Mouse (Mus musculus): ENCODE data around the gene Olfr125. TPM values are rescaled to one million over a fixed set of nuclear protein-coding genes. Genes with fewer than 3 reads are reported as not detected.

The Olfr125 gene
- not detected in 2 replicates for polyA plus RNA-seq (2011; ENCODE audit: insufficient read depth, insufficient read length, low read depth, missing spikeins)

GRCm38 (mm10) chr17:37832649-37833048 lies at the start of gene Olfr125:
Gene Olfr125 (plus strand): TSS chr17:37832949.
- TF ChIP-seq CTCF (IDR thresholded peaks at IDR 0.05; ENCODE audit: low read depth, low read length) (no peak), POLR2A (IDR thresholded peaks at IDR 0.05; ENCODE audit: insufficient read depth, low read length) (no peak), EP300 (IDR thresholded peaks at IDR 0.05; ENCODE audit: insufficient read depth, low read depth, low read length) (no peak)
- Histone ChIP-seq H3K4me1 (ENCODE audit: control insufficient read depth, insufficient read depth, low read length) (no peaks in the 10 kb centered on the region), H3K9ac (ENCODE audit: low read depth, poor library complexity, severe bottlenecking) (no peak within 1 kb of the TSS), H3K27me3 (ENCODE audit: control insufficient read depth, insufficient read depth, low read length, poor library complexity, severe bottlenecking) (no peaks in the 10 kb centered on the region; the same call in 1 of the 2 replicates), H3K4me3 (ENCODE audit: low read depth, low read length) (no peak within 1 kb of the TSS), H3K9me3 (replicated peaks; ENCODE audit: control insufficient read depth, insufficient read depth, low read length, poor library complexity, severe bottlenecking) (no peaks in the 10 kb centered on the region), H3K36me3 (ENCODE audit: control insufficient read depth, insufficient read depth, low read length, poor library complexity, severe bottlenecking) (no peaks in the 10 kb centered on the region), H3K27ac (ENCODE audit: insufficient read depth, low read length) (no peak within 1 kb of the TSS)

- Histone ChIP-seq H3K27ac (ENCODE audit: insufficient read depth, low read length) (no peak within 1 kb of the TSS), H3K27me3 (ENCODE audit: control insufficient read depth, insufficient read depth, low read length, poor library complexity, severe bottlenecking) (no peaks in the 10 kb centered on the region), H3K4me3 (ENCODE audit: low read depth, low read length) (no peak within 1 kb of the TSS), H3K4me1 (ENCODE audit: control insufficient read depth, insufficient read depth, low read length) (no peaks in the 10 kb centered on the region), H3K36me3 (ENCODE audit: control insufficient read depth, insufficient read depth, low read length, poor library complexity, severe bottlenecking) (no peaks in the 10 kb centered on the region), H3K9ac (ENCODE audit: low read depth, poor library complexity, severe bottlenecking) (no peak within 1 kb of the TSS), H3K9me3 (replicated peaks; ENCODE audit: control insufficient read depth, insufficient read depth, low read length, poor library complexity, severe bottlenecking) (no peaks in the 10 kb centered on the region)
- TF ChIP-seq EP300 (IDR thresholded peaks at IDR 0.05; ENCODE audit: insufficient read depth, low read depth, low read length) (no peak), CTCF (IDR thresholded peaks at IDR 0.05; ENCODE audit: low read depth, low read length) (no peak), POLR2A (IDR thresholded peaks at IDR 0.05; ENCODE audit: insufficient read depth, low read length) (no peak)
Observed at GRCm38 (mm10) chr17:37793229-37793628, 39.5 kb upstream of the Olfr125 start, which contains the start of gene Olfr123. Gene Olfr123 (plus strand): TSS chr17:37793529.

DNA sequence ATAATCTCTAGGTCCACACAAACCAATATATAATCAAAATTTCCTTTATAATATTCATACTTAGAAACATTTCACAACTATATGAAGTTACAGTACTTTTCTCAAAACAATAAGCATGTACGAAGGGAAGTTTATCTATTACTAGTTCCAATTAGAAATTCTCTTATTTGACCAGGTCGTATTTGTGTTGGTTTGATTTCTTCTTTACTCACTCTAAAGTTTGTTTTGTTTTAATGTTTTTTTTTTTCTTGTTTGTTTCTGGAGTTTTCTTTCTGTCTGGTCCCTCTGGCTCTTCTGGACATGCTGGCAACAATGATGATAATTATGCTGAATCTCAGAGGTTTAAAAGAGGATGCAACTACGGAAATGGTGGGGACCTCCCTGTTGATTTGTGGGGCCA lies 33.2 kb upstream of the Olfr125 start, which contains the start of gene Olfr124:
Gene Olfr124, plus strand, starts transcription at position 301 of the 400 bp plus-strand sequence.
- H3K4me3 ChIP-seq (ENCODE audit: low read depth, low read length), result no peak within 1 kb of the TSS
- H3K9me3 ChIP-seq (replicated peaks; ENCODE audit: control insufficient read depth, insufficient read depth, low read length, poor library complexity, severe bottlenecking), result no peaks in the 10 kb centered on the region
- H3K4me1 ChIP-seq (ENCODE audit: control insufficient read depth, insufficient read depth, low read length), result no peaks in the 10 kb centered on the region
- TF ChIP-seq EP300 (IDR thresholded peaks at IDR 0.05; ENCODE audit: insufficient read depth, low read depth, low read length) (no peak), POLR2A (IDR thresholded peaks at IDR 0.05; ENCODE audit: insufficient read depth, low read length) (no peak), CTCF (IDR thresholded peaks at IDR 0.05; ENCODE audit: low read depth, low read length) (no peak)
- H3K27ac ChIP-seq (ENCODE audit: insufficient read depth, low read length), result no peak within 1 kb of the TSS
- H3K27me3 ChIP-seq (ENCODE audit: control insufficient read depth, insufficient read depth, low read length, poor library complexity, severe bottlenecking), result no peaks in the 10 kb centered on the region
- no peak within 1 kb of the TSS for H3K9ac ChIP-seq (ENCODE audit: low read depth, poor library complexity, severe bottlenecking)
- no peaks in the 10 kb centered on the region for H3K36me3 ChIP-seq (ENCODE audit: control insufficient read depth, insufficient read depth, low read length, poor library complexity, severe bottlenecking)

GRCm38 (mm10) chr17:37847183-37847582 lies 14.4 kb downstream of the Olfr125 start, which contains the start of gene Olfr126:
Gene Olfr126 (plus strand): TSS chr17:37847483.
- no peaks in the 10 kb centered on the region for H3K4me1 ChIP-seq (ENCODE audit: control insufficient read depth, insufficient read depth, low read length)
- H3K9ac ChIP-seq (ENCODE audit: low read depth, poor library complexity, severe bottlenecking), result no peak within 1 kb of the TSS
- TF ChIP-seq EP300 (IDR thresholded peaks at IDR 0.05; ENCODE audit: insufficient read depth, low read depth, low read length) (no peak), POLR2A (IDR thresholded peaks at IDR 0.05; ENCODE audit: insufficient read depth, low read length) (no peak), CTCF (IDR thresholded peaks at IDR 0.05; ENCODE audit: low read depth, low read length) (no peak)
- no peaks in the 10 kb centered on the region for H3K27me3 ChIP-seq (ENCODE audit: control insufficient read depth, insufficient read depth, low read length, poor library complexity, severe bottlenecking)
- no peak within 1 kb of the TSS for H3K27ac ChIP-seq (ENCODE audit: insufficient read depth, low read length)
- H3K36me3 ChIP-seq (ENCODE audit: control insufficient read depth, insufficient read depth, low read length, poor library complexity, severe bottlenecking), result no peaks in the 10 kb centered on the region
- no peak within 1 kb of the TSS for H3K4me3 ChIP-seq (ENCODE audit: low read depth, low read length)
- H3K9me3 ChIP-seq (replicated peaks; ENCODE audit: control insufficient read depth, insufficient read depth, low read length, poor library complexity, severe bottlenecking), result no peaks in the 10 kb centered on the region

DNA sequence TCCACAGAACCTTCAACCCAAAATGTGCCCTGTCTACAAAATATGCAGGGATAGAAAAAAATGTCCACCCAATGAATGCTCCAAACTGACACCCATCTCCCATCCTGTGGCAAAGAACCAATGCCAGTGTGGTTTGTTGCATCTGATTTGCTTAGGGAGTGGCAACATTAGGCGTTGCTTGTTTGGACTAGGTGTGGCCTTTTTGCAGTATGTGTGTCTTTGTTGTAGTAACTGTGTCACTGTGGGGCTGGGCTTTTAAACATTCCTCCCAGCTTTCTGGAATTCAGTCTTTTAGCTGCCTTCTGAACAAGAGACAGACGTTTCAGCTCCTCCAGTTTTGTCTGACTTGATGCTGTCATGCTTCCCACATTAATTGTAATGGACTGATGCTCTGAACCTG lies 31.2 kb downstream of the Olfr125 start:
- no peak overlapping the region for H3K27ac ChIP-seq (ENCODE audit: insufficient read depth, low read length)
- H3K4me3 ChIP-seq (ENCODE audit: low read depth, low read length), result no peak overlapping the region
- TF ChIP-seq POLR2A (IDR thresholded peaks at IDR 0.05; ENCODE audit: insufficient read depth, low read length) (no peak), EP300 (IDR thresholded peaks at IDR 0.05; ENCODE audit: insufficient read depth, low read depth, low read length) (no peak), CTCF (IDR thresholded peaks at IDR 0.05; ENCODE audit: low read depth, low read length) (no peak)
- no peaks in the 10 kb centered on the region for H3K4me1 ChIP-seq (ENCODE audit: control insufficient read depth, insufficient read depth, low read length)
- no peaks in the 10 kb centered on the region for H3K27me3 ChIP-seq (ENCODE audit: control insufficient read depth, insufficient read depth, low read length, poor library complexity, severe bottlenecking)
- no peaks in the 10 kb centered on the region for H3K36me3 ChIP-seq (ENCODE audit: control insufficient read depth, insufficient read depth, low read length, poor library complexity, severe bottlenecking)
- no peak overlapping the region for H3K9ac ChIP-seq (ENCODE audit: low read depth, poor library complexity, severe bottlenecking)
- no peaks in the 10 kb centered on the region for H3K9me3 ChIP-seq (replicated peaks; ENCODE audit: control insufficient read depth, insufficient read depth, low read length, poor library complexity, severe bottlenecking)

- no peak overlapping the region for H3K27ac ChIP-seq (ENCODE audit: insufficient read depth, low read length)
- H3K27me3 ChIP-seq (ENCODE audit: control insufficient read depth, insufficient read depth, low read length, poor library complexity, severe bottlenecking), result no peaks in the 10 kb centered on the region
- no peak for TF ChIP-seq POLR2A (IDR thresholded peaks at IDR 0.05; ENCODE audit: insufficient read depth, low read length)
- TF ChIP-seq CTCF (IDR thresholded peaks at IDR 0.05; ENCODE audit: low read depth, low read length), result no peak
- TF ChIP-seq EP300 (IDR thresholded peaks at IDR 0.05; ENCODE audit: insufficient read depth, low read depth, low read length), result no peak
- no peak overlapping the region for H3K4me3 ChIP-seq (ENCODE audit: low read depth, low read length)
- H3K9me3 ChIP-seq (replicated peaks; ENCODE audit: control insufficient read depth, insufficient read depth, low read length, poor library complexity, severe bottlenecking), result no peaks in the 10 kb centered on the region
- no peaks in the 10 kb centered on the region for H3K36me3 ChIP-seq (ENCODE audit: control insufficient read depth, insufficient read depth, low read length, poor library complexity, severe bottlenecking)
- no peak overlapping the region for H3K9ac ChIP-seq (ENCODE audit: low read depth, poor library complexity, severe bottlenecking)
- no peaks in the 10 kb centered on the region for H3K4me1 ChIP-seq (ENCODE audit: control insufficient read depth, insufficient read depth, low read length)
Observed at GRCm38 (mm10) chr17:37869676-37870205, 37.0 kb downstream of the Olfr125 start.
